Mouse (Mus musculus) erythroblast, adult 5-6 weeks (primary cell): ENCODE results near the gene Gm5141. TPM values are rescaled to one million over a fixed set of nuclear protein-coding genes. Genes with fewer than 3 reads are reported as not detected.
A peak's percentile ranks its signal among the peaks of the same experiment; 100 is the strongest.
"Not testable (repeated sequence)": the region's sequence is repeated elsewhere in the genome, so short reads cannot be mapped to it uniquely, and the experiment has no call there.

Source experiments
- ATAC-seq: replicated peaks from 2 replicates; pipeline ENCODE4 v1.8.0; 2016; ENCODE audit warnings: moderate number of reproducible peaks, mild to moderate bottlenecking, moderate TSS enrichment, inconsistent platforms; ENCODE audit not compliant: poor library complexity, low FRiP score, severe bottlenecking
- total RNA-seq, 2 experiments: library from RNA; stranded (forward) in 1 of 2; stranded (reverse) in 1 of 2; fragments of 150-400 nt in 1 of 2; fragments of 200-764, 138-1000 nt in 1 of 2; gene quantifications; 2 replicates each; pipeline versions ENCODE4 v1.2.3 to v1.2.4; 2015 to 2017; ENCODE audit warnings: low replicate concordance in 2 of 2

Gm5141 gene
- total RNA-seq (2015; ENCODE audit: low replicate concordance), result 0.63 and 4.6 TPM in 2 replicates
- 1.4 TPM in 2 replicates for total RNA-seq (2017; ENCODE audit: low replicate concordance)

DNA sequence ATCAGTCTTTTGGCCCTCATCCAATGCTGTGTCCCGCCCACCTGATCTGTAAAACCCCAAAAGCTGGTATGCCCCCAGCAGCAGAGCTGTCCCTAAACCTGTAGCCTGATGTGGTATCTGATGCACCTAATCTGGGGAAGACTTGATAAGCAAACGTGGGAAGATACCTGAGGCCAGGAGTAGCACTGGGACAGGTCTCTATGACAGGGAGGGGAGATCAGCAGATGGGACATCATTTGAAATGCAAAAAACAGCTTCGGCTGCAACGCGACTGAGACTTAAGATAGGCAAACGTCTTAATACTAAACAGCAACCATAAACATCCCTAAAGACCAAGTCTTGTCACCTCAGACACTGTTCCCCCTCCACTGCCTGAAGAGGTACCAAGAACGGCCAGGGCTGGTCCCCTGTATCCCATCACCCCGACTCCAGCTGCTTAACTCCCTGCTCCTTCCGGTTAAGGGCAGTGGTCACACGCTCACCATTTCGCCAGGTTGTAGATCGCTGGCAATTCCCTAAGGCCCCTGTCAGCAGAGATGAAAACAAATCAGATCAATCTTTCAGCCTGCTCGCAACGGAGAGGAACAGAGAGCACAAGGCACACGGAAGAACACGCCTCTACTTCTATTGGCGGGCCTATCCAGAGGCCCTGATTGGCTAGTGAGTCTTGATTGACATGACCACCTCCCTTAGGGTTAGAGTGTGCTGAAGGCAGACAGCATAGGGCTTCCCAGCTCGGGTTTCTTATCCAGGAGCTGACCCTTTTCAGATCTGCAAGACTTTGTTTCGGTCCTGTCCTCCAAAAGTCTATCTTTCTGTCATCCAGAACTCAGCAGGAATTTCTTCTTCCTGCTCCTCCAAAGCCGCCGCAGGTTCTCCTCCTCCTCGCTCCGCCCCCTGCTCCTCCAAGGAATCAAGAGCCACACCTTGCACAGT lies at the start of gene Gm5141:
Gm5141 (minus strand) TSS at position 610 of the 936 bp plus-strand sequence.
- peak; percentile 90 for ATAC-seq

DNA sequence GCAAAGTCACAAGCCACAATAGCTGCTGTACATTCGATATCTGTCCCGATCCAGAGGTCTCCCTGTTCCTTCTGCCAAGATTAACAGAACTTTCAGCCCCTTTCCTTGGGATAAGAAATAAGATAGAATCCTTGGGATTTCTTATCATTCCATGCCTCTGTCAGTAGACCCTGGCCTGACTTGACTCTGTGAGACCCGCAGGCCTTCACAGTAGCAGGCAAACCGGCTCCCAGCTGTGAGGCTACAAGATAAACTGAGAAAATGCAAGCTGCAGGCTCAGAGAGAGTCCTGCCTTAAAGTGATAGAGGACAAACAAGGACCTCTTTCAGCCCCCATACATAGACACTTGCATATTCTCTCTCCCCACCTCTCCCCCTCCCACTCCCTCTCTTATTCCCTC lies 47.7 kb upstream of the Gm5141 start:
- ATAC-seq, result no peak

DNA sequence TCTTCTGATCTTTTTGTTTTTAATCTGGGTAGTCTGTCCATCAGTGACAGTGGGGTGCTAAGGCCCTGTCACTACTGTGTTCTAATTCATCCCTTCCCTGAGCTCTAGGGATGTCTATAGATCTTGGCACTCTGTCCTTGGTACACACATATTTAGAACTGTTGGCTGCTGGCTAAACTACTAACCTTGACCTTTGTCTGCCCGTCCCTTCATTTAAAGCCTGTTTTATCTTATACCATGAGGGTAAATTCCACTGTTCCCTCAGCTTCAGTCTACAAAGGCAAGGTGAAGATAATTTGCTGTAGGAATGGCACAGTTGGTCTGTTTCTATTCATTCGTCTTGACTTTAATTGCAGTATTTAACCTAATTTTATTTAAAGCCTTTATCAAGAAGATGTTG lies 46.6 kb upstream of the Gm5141 start:
- no peak for ATAC-seq

DNA sequence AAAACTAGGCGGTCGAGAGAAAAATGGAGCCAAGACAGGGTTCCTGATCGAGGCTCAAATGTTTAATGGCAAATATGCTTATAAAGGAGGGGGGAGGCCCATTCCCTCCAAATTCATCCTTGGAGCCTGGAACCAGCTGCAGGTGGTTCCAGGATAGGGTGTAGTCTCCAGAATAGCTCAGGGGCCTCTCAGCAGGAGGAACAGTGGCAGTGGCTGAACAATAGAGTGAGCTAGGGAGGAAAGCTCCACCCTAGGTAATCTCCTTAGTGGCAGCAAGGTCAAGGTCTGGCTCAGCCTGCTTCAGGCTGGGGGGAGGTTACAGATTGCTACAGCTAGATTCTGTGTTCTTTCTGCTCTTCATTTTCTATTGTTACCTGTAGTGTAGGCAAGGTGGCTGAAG lies 30.1 kb upstream of the Gm5141 start:
- not testable (repeated sequence) for ATAC-seq

DNA sequence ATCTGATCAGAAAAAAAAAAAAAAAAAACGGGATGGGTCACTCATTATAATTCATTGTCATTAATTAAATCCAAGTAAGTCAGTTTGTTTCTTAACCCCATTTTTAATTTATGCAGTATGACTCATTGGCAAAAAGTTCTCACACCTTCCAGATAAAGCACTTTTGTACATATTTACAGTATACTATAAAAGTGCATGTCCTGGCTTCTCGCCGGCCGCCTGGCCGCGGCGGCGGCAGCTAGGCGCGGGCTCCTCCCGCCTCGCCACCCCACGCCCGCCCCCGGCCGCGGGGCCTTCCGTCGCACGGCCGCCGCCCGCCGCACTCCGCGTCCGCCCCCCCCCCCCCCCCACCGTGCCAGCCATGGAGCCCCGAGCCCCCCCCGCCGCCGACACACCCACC lies 27.1 kb upstream of the Gm5141 start:
- ATAC-seq, result no peak

DNA sequence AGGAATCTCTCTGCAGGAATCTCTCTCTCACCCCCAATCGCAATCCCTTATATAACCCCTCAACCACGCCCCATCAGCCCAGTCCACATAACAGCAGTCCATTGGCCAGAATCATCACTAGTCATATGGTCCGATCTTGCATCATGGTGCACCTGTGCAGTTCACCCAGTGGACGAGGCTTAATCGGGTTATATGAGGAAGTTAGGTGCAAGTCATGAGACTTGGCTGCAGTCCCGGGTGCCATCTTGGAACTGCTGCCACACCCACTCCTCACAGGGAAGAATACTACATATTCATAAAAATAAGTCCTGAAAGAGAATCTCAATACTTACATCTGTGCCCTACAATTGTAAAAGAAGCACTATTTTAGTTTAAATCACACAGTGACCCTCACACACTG lies 22.4 kb upstream of the Gm5141 start:
- not testable (repeated sequence) for ATAC-seq

DNA sequence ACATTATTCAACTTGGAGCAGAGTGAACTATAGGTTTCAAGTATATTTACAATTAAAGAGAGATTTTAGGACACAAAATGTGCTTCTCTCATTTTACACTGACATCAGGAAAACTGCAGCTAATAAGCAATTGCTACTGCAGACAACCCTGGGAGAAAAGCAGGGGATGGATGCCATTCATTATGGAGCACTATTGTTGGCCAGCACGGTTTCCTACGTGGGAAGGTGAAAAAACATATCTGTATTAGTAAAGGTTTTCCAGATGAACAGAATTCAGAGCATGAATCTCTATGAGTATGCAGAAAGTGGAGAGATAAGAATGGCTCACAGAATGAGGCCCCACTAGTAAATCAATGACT lies 506 bp upstream of the Gm5141 start:
- not testable (repeated sequence) for ATAC-seq

DNA sequence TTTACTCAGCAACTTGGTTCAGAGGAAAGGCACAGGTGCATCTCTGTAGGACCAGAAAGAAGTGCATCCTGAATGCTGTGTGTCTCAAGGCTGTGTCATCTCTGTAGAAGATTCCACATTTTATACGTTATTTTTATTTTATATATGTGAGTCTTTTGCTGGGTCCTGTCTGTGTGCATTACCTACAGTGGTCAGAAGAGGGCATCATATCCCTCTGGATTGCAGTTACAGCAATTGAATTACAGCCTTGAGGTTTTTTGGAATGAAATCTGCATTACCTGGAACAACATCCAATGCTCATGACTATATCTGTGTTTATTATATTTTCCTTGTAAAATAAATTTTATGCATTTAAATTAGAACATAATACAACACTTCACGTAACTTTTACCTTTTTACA lies 21.8 kb downstream of the Gm5141 start:
- ATAC-seq, result not testable (repeated sequence)

DNA sequence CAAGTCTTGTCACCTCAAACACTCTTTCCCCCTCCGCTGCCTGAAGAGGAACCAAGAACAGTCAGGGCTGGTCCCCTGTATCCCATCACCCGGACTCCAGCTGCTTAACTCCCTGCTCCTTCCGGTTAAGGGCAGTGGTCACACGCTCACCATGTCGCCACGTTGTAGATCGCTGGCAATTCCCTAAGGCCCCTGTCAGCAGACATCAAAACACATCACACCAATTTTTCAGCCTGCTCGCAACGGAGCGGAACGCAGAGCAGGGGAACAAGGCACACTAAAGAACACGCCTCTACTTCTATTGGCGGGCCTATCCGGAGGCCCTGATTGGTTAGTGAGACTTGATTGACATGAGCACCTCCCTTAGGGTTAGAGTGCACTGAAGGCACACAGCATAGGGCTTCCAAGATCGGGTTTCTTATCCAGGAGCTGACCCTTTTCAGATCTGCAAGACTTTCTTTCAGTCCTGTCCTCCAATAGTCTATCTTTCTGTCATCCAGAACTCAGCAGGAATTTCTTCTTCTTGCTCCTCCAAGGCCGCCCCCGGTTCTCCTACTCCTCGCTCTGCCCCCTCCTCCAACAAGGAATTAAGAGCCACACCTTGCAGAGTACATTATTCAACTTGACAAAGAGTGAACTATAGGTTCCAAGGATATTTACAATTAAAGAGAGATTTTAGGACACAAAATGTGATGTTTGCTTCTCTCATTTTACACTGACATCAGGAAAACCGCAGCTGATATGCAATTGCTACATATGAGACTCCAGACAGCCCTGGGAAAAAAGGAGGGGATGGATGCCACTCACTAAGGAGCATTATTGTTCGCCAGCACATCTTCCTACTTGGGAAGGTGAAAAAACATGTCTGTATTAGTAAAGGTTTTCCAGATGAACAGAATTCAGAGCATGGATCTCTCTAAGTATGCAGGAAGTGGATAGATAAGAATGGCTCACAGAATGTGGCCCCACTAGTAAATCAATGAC lies 24.9 kb downstream of the Gm5141 start, which contains the start of gene Platr25:
Platr25 (minus strand) TSS at position 278 of the 984 bp plus-strand sequence.
- ATAC-seq, result peak; percentile 84

DNA sequence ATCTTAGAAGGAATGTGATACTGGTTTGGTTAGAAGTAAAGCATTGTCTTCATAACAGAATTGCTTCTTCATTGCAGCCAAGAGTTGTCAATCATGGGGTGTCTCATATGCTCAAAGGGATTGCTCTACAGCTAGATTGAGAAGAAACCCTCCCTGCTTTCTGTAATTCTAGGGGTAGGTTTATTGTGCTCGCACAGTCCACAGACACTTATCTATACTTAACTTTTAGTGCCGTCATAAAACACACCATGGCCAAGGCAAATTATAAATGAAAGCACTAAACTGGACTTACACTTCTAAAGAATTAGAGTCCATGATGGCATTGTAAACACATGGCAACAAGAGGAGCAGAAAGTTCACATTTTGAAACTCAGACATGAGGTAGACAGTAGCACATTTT lies 52.3 kb downstream of the Gm5141 start:
- ATAC-seq, result no peak

Other genes with a start within 250 kb of the Gm5141 start
- gene Zfp935, start 227.3 kb downstream of the Gm5141 start, total RNA-seq (2015; ENCODE audit: low replicate concordance), result 12.5 TPM in 1 of 2 replicates, not detected in the other
- not detected in 2 replicates for gene Zfp935, start 227.3 kb downstream of the Gm5141 start, total RNA-seq (2017; ENCODE audit: low replicate concordance)
- 0.96 and 6.3 TPM in 2 replicates for gene Zfp934, start 214.6 kb downstream of the Gm5141 start, total RNA-seq (2015; ENCODE audit: low replicate concordance)
- 3.6 and 3.7 TPM in 2 replicates for gene Zfp934, start 214.6 kb downstream of the Gm5141 start, total RNA-seq (2017; ENCODE audit: low replicate concordance)
- 1.5 TPM in 1 of 2 replicates, not detected in the other for gene 6720489N17Rik, start 161.6 kb downstream of the Gm5141 start, total RNA-seq (2015; ENCODE audit: low replicate concordance)
- gene 6720489N17Rik, start 161.6 kb downstream of the Gm5141 start, total RNA-seq (2017; ENCODE audit: low replicate concordance), result 0.51 and 1.3 TPM in 2 replicates
- 4.4 and 4.8 TPM in 2 replicates for gene Platr25, start 25.1 kb downstream of the Gm5141 start, total RNA-seq (2015; ENCODE audit: low replicate concordance)
- 0.60 and 10.3 TPM in 2 replicates for gene Platr25, start 25.1 kb downstream of the Gm5141 start, total RNA-seq (2017; ENCODE audit: low replicate concordance)
- gene Fbp2, start 72.6 kb upstream of the Gm5141 start, total RNA-seq (2015; ENCODE audit: low replicate concordance), result not detected in 2 replicates
- gene Fbp2, start 72.6 kb upstream of the Gm5141 start, total RNA-seq (2017; ENCODE audit: low replicate concordance), result not detected in 2 replicates
- 7.1 TPM in 1 of 2 replicates, not detected in the other for gene Fbp1, start 102.5 kb upstream of the Gm5141 start, total RNA-seq (2015; ENCODE audit: low replicate concordance)
- gene Fbp1, start 102.5 kb upstream of the Gm5141 start, total RNA-seq (2017; ENCODE audit: low replicate concordance), result 0.28 and 4.9 TPM in 2 replicates
- gene 2010111I01Rik, start 179.1 kb upstream of the Gm5141 start, total RNA-seq (2015; ENCODE audit: low replicate concordance), result 3.8 and 10.2 TPM in 2 replicates
- 6.4 and 10.6 TPM in 2 replicates for gene 2010111I01Rik, start 179.1 kb upstream of the Gm5141 start, total RNA-seq (2017; ENCODE audit: low replicate concordance)